Mouse (Mus musculus) mesoderm, embryonic 11.5 days (tissue): ENCODE data around the gene Atf1.

Experiments
- DNase-seq: peaks from one replicate; pipeline ENCODE4 v3.0.0-alpha.2; 2012; ENCODE audit warnings: low read depth, low spot score

Gene Atf1

GRCm38 (mm10) chr15:100216173-100216572 lies 11.4 kb upstream of the Atf1 start:
- DNase-seq, result no peak

DNA sequence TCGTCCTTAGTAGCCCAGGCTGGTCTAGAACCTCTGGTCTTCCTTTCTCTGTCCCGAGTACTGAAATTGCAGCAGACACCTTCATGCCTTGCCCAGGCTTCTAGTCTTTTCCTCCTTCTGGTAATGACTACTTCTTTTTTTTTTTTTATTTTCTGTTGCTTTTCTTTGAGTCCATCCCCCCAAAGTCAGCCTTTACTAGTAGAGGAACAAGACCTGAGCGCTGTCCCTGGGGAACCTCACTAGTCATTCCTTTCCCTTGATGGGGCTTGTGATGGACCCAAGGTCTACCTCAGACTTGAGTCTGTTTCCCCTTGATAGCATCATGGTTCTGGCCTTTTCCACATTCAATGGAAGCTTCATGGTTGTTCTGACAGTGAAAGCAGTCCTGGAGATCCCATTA lies 9.6 kb upstream of the Atf1 start:
- DNase-seq, result no peak

DNA sequence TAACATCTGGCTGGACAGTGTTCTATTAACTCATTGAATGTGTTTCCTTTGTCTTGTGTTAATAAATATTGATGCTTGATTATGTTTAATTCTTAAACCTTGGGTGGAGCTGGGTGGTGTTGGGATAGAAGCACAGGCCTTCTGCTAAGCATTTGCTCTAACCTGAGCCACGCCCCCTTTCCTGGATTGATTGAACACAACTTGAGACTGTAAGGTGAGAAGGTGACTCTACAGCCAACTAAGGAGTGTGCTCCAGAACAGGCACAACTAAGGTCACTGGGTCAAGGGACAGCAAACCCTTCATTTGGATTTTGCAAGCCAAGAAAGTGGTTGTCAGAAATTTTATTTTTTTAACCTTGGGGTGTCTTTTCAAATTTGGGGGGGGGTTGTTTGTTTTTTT lies 8.2 kb upstream of the Atf1 start:
- DNase-seq, result no peak

- no peak for DNase-seq
These were observed 6.7 kb upstream of the Atf1 start for GRCm38 (mm10) chr15:100220916-100221315.

- no peak for DNase-seq
These were observed 2.2 kb upstream of the Atf1 start for GRCm38 (mm10) chr15:100225381-100225780.

GRCm38 (mm10) chr15:100225891-100226290 lies 1.7 kb upstream of the Atf1 start:
- DNase-seq, result no peak

GRCm38 (mm10) chr15:100227031-100227662 lies 472 bp upstream of the Atf1 start:
- DNase-seq, result peak; percentile 23

DNA sequence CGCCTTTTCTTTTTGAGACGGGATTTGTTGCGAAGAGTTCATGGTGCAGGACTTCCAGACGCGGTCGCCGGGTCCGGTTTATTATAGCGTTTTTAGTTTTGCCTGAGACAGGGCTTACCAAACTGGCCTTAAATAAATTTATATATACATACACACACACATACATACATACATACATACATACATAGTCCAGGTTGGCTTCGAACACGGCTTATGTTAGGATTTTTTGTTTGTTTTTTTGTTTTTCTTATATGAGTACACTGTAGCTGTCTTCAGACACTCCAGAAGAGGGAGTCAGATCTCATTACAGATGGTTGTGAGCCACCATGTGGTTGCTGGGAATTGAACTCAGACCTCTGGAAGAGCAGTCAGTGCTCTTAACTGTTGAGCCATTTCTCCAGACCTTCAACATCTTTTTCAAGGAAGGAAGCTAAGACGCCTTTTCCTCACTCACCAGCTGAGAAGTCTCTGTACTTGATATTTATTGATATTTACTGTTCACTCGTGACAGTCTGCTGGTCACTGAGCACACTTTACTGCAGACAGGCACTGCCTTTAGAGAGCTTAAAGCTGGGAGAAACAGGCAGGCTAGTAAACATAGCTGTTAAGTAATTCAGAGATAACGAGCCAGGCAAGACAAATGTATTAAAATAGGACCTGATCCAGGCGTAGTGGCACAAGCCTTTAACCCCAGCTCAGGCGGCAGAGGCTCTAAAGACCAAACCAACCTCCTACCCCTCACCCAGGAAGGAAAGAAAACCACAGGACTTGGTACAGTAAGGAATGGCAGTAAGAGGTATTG lies 1.1 kb downstream of the Atf1 start:
- DNase-seq, result no peak

DNA sequence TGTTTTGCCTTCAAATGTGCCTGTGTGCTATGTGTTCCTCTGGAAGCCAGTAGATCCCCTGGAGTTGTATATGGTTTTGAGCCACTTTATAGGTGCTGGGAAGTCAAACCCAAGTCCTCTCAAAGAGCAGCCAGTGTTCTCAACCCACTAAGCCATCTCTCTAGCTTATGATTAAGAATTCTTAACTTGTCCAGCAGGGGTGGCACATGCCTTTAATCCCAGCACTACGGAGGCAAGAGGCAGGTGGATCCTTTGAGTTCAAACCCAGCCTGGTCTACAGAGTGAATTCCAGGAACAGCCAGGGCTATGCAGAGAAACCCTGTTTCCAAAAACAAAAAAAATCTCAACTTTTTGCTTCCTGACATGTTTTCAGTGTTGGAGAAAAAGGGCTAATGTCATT lies 3.0 kb downstream of the Atf1 start:
- DNase-seq, result no peak

DNA sequence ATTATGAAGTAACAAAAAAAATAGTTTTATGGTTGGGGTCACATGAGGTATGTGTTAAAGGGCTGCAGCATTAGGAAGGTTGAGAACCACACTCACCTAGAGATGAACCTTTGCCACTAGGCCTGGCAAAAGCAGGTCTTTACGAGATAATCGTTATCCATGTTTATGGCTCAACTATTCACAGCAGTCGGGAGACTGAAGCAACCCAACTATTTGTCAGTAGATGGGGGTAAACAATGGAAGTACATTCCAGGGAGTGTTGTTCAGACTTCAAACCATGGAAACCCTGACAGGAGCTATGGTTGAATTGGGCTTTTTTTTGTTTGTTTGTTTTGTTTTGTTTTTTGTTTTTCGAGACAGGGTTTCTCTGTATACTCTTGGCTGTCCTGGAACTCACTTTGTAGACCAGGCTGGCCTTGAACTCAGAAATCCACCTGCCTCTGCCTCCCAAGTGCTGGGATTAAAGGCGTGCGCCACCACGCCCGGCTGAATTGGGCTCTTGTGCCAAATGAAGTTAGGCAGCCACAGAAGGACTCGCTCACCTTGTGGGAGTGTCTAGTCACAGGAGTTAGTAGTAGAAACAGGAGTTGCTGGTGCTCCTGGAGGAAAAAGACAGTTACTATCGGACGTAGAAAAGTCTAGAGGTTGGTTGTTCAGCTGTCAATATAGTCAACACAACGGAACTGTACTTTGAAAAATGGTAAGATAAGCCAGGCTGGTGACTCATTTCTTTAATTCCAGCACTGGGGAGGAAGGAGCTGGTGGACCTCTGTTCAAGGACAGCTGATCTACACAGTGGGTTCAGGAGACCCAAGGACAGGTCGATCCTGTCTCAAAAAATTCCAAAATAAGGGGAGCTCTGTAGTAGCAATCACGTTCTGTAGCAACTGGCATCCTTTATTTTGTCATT lies 4.3 kb downstream of the Atf1 start:
- no peak for DNase-seq

- DNase-seq, result no peak
These were observed 7.8 kb downstream of the Atf1 start for GRCm38 (mm10) chr15:100235208-100235965.

GRCm38 (mm10) chr15:100236952-100237351 lies 9.3 kb downstream of the Atf1 start:
- DNase-seq, result no peak

DNA sequence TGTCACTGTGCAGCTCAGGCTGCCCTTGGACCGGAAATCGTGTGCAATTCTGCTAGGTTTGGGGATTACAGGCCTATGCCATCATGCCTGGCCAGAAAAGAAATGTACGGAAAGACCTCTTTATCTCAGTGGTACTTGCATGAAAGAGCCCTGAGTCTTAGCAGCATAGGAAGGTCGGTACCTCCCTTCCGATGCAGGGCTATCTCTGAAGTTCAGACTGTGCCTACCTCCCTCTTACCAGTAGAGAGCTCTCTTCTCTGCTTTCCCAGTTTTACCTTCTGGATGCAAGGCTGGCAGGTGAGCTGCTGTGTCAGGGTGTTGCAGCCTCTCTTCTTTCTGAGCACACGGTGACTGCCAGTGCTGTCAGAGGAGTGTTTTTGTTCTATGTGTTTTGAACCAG lies 14.2 kb downstream of the Atf1 start:
- DNase-seq, result no peak

GRCm38 (mm10) chr15:100245951-100246350 lies 18.3 kb downstream of the Atf1 start:
- DNase-seq, result no peak

- DNase-seq, result no peak
These were observed 19.7 kb downstream of the Atf1 start for GRCm38 (mm10) chr15:100247296-100247695.

- no peak for DNase-seq
These were observed 21.2 kb downstream of the Atf1 start for GRCm38 (mm10) chr15:100248665-100249433.

- no peak for DNase-seq
These were observed 23.6 kb downstream of the Atf1 start for GRCm38 (mm10) chr15:100251153-100251780.

GRCm38 (mm10) chr15:100256386-100256785 lies 28.8 kb downstream of the Atf1 start:
- DNase-seq, result no peak

GRCm38 (mm10) chr15:100257305-100257704 lies 29.7 kb downstream of the Atf1 start:
- DNase-seq, result no peak
